8 mouse cellular contexts compared by ENCODE assay signal in genomic region chr10:99269301-99269701, GRCm38 (mm10). TPM values are rescaled to one million over a fixed set of nuclear protein-coding genes. Genes with fewer than 3 reads are reported as not detected.
DNase-seq lines count a peak whose midpoint lies in the region; ATAC-seq and TF ChIP-seq lines count a peak whose summit lies in the region.

No protein-coding gene starts in this region.

- ATAC-seq in heart, embryonic 12.5 days (ENCODE audit: insufficient number of reproducible peaks, low FRiP score): no peak
- ATAC-seq in liver, embryonic 12.5 days: no peak
- no peak for ATAC-seq in stomach, postnatal 0 days (ENCODE audit: low FRiP score, low TSS enrichment)

- 26% methylated on average over 4 of the region's 4 CpGs for WGBS in heart, embryonic 12.5 days
- 40% methylated on average over 4 of the region's 4 CpGs for WGBS in liver, embryonic 12.5 days (ENCODE audit: insufficient replicate concordance)
- 63% methylated on average over 4 of the region's 4 CpGs for WGBS in stomach, postnatal 0 days

- TF ChIP-seq POLR2A in ES-Bruce4 (IDR thresholded peaks at IDR 0.05; ENCODE audit: insufficient read depth, low read length): no peak

- TF ChIP-seq EP300 in ES-Bruce4 (IDR thresholded peaks at IDR 0.05; ENCODE audit: insufficient read depth, low read depth, low read length): no peak
- no peak for TF ChIP-seq EP300 in stomach, postnatal 0 days (optimal IDR thresholded peaks at IDR 0.05)

- H3K4me3 ChIP-seq in ES-Bruce4 (ENCODE audit: low read depth, low read length): no peak overlapping the region
- H3K4me3 ChIP-seq in heart, embryonic 12.5 days: no peak overlapping the region
- no peak overlapping the region for H3K4me3 ChIP-seq in liver, embryonic 12.5 days
- no peak overlapping the region for H3K4me3 ChIP-seq in stomach, postnatal 0 days (ENCODE audit: low read depth, low read length)

- peak; percentile 22 to 23 for DNase-seq in cerebellum, postnatal 10 days
- no peak for DNase-seq in cerebellum, adult 11 months
- DNase-seq in stomach, postnatal 0 days (ENCODE audit: low spot score): no peak
- no peak for DNase-seq in urinary bladder, postnatal 4 days (ENCODE audit: low spot score in 2 of 2)
- no peak for DNase-seq in right cerebral cortex, postnatal 25 days

- H3K9ac ChIP-seq in ES-Bruce4 (ENCODE audit: low read depth, poor library complexity, severe bottlenecking): no peak overlapping the region
- no peak overlapping the region for H3K9ac ChIP-seq in heart, embryonic 12.5 days
- H3K9ac ChIP-seq in liver, embryonic 12.5 days: no peak overlapping the region
- H3K9ac ChIP-seq in stomach, postnatal 0 days (ENCODE audit: low read length): no peak overlapping the region

- H3K4me1 ChIP-seq in ES-Bruce4 (ENCODE audit: control insufficient read depth, insufficient read depth, low read length): no peaks in the 10 kb centered on the region
- H3K4me1 ChIP-seq in heart, embryonic 12.5 days (replicated peaks): peaks cover 44% of the 10 kb centered on the region
- peaks cover 36% of the 10 kb centered on the region for H3K4me1 ChIP-seq in liver, embryonic 12.5 days
- no peaks in the 10 kb centered on the region for H3K4me1 ChIP-seq in stomach, postnatal 0 days (replicated peaks; ENCODE audit: control insufficient read depth, insufficient read depth)

- no peaks in the 10 kb centered on the region for H3K27me3 ChIP-seq in ES-Bruce4 (ENCODE audit: control insufficient read depth, insufficient read depth, low read length, poor library complexity, severe bottlenecking)
- H3K27me3 ChIP-seq in heart, embryonic 12.5 days (replicated peaks): no peaks in the 10 kb centered on the region
- H3K27me3 ChIP-seq in liver, embryonic 12.5 days (replicated peaks): peaks cover 24% of the 10 kb centered on the region
- no peaks in the 10 kb centered on the region for H3K27me3 ChIP-seq in stomach, postnatal 0 days (ENCODE audit: control insufficient read depth, insufficient read depth, low read length)

- no peak for TF ChIP-seq CTCF in ES-Bruce4 (IDR thresholded peaks at IDR 0.05; ENCODE audit: low read depth, low read length)
- no peak for TF ChIP-seq CTCF in stomach, postnatal 0 days (IDR thresholded peaks at IDR 0.05; ENCODE audit: low read depth)

- peak overlapping the region; percentile 16 for H3K27ac ChIP-seq in ES-Bruce4 (ENCODE audit: insufficient read depth, low read length)
- peak overlapping the region; percentile 55 for H3K27ac ChIP-seq in heart, embryonic 12.5 days (ENCODE audit: poor library complexity, severe bottlenecking)
- 0 out of 2 replicates have a peak overlapping the region, but pooled peaks have one; percentile 10 for H3K27ac ChIP-seq in liver, embryonic 12.5 days
- peak overlapping the region; percentile 53 for H3K27ac ChIP-seq in stomach, postnatal 0 days (replicated peaks)

- no peaks in the 10 kb centered on the region for H3K9me3 ChIP-seq in ES-Bruce4 (replicated peaks; ENCODE audit: control insufficient read depth, insufficient read depth, low read length, poor library complexity, severe bottlenecking)
- no peaks in the 10 kb centered on the region for H3K9me3 ChIP-seq in heart, embryonic 12.5 days (replicated peaks)
- H3K9me3 ChIP-seq in liver, embryonic 12.5 days (replicated peaks): no peaks in the 10 kb centered on the region
- H3K9me3 ChIP-seq in stomach, postnatal 0 days (ENCODE audit: control insufficient read depth, low read length): no peaks in the 10 kb centered on the region

- peaks cover 17% of the 10 kb centered on the region for H3K36me3 ChIP-seq in ES-Bruce4 (ENCODE audit: control insufficient read depth, insufficient read depth, low read length, poor library complexity, severe bottlenecking)
- peaks cover 14% of the 10 kb centered on the region for H3K36me3 ChIP-seq in heart, embryonic 12.5 days
- H3K36me3 ChIP-seq in liver, embryonic 12.5 days: 0 out of 2 replicates have a peak, but pooled peaks cover 3% of the 10 kb centered on the region
- H3K36me3 ChIP-seq in stomach, postnatal 0 days (ENCODE audit: control insufficient read depth, insufficient read depth, low read length): no peaks in the 10 kb centered on the region

- H3K4me2 ChIP-seq in heart, embryonic 12.5 days: no peak overlapping the region
- H3K4me2 ChIP-seq in liver, embryonic 12.5 days: no peak overlapping the region
- no peak overlapping the region for H3K4me2 ChIP-seq in stomach, postnatal 0 days (replicated peaks; ENCODE audit: low read depth)

RNA-seq across cellular contexts. Expression of gene Dusp6, which starts 6.3 kb away (rescaled TPM):
- polyA plus RNA-seq in ES-Bruce4 (2011; ENCODE audit: insufficient read depth, insufficient read length, low read depth, missing spikeins): 46.8 and 50.9 TPM in 2 replicates
- polyA plus RNA-seq in heart, embryonic 12.5 days (2016; fragmentation: Nextera tagmentation; extraction: Ambion mirVana): 52.6 and 57.1 TPM in 2 replicates
- polyA plus RNA-seq in liver, embryonic 12.5 days (2016; fragmentation: Nextera tagmentation; extraction: Ambion mirVana): 17.9 and 18.7 TPM in 2 replicates
- 17.4 and 18.7 TPM in 2 replicates for polyA plus RNA-seq in stomach, postnatal 0 days (2015; fragmentation: Nextera tagmentation; extraction: Ambion mirVana)

Comparison
In these comparisons a context has a peak if more than half of its experiments do, and no peak if none do; other contexts are left out.
1. DNase-seq: peak in cerebellum, postnatal 10 days (2 of 2); none in cerebellum, adult 11 months (single experiment), stomach, postnatal 0 days (single experiment), urinary bladder, postnatal 4 days (0 of 2) and right cerebral cortex, postnatal 25 days (single experiment).
2. Peak in every context shown above with its lines, with median percentiles within 50 percentile points of each other: H3K27ac ChIP-seq.